Mouse (Mus musculus) cerebellum, adult 18-20 months (tissue): Measurements from ENCODE around the gene Pemt.

Experiments used
- DNase-seq, 2 experiments: peaks; one replicate each; pipeline ENCODE4 v3.0.0; 2021

Gene Pemt

GRCm38 (mm10) chr11:59994318-59994717, 52.0 kb downstream of the Pemt start:
- no peak for DNase-seq

- DNase-seq = no peak
These were observed 54.9 kb downstream of the Pemt start for GRCm38 (mm10) chr11:59991365-59991764.

GRCm38 (mm10) chr11:59989406-59989805, 56.9 kb downstream of the Pemt start:
- DNase-seq = no peak

GRCm38 (mm10) chr11:59977831-59978230, 68.5 kb downstream of the Pemt start:
- no peak for DNase-seq

- DNase-seq = no peak
These were observed 71.0 kb downstream of the Pemt start for GRCm38 (mm10) chr11:59975241-59975640.

- no peak for DNase-seq
These were observed 72.9 kb downstream of the Pemt start for GRCm38 (mm10) chr11:59973389-59973788.

- no peak for DNase-seq
These were observed 74.6 kb downstream of the Pemt start for GRCm38 (mm10) chr11:59971691-59972090.

GRCm38 (mm10) chr11:59970780-59971179, 75.5 kb downstream of the Pemt start:
- no peak for DNase-seq

- DNase-seq = no peak
These were observed 78.5 kb downstream of the Pemt start for GRCm38 (mm10) chr11:59967765-59968164.

- DNase-seq = no peak
These were observed 80.2 kb downstream of the Pemt start for GRCm38 (mm10) chr11:59966102-59966483.

- peak; percentile 85 to 92 for DNase-seq
These were observed 80.8 kb downstream of the Pemt start for GRCm38 (mm10) chr11:59965227-59966101.

GRCm38 (mm10) chr11:59964818-59965217, 81.5 kb downstream of the Pemt start, which contains the start of gene Rasd1:
TSS of gene Rasd1 (minus strand) at chr11:59964944.
- DNase-seq = peak; percentile 89 to 92

GRCm38 (mm10) chr11:59964163-59964758, 82.0 kb downstream of the Pemt start:
- peak; percentile 31 to 47 for DNase-seq

- peak in 1 of 2 experiments; percentile 27 for DNase-seq
These were observed 82.7 kb downstream of the Pemt start for GRCm38 (mm10) chr11:59963364-59964162.

- no peak for DNase-seq
These were observed 83.7 kb downstream of the Pemt start for GRCm38 (mm10) chr11:59962590-59962989.

GRCm38 (mm10) chr11:59961338-59961875, 84.9 kb downstream of the Pemt start:
- DNase-seq = peak; percentile 27 to 28

- no peak for DNase-seq
These were observed 85.6 kb downstream of the Pemt start for GRCm38 (mm10) chr11:59960476-59961337.

- DNase-seq = no peak
These were observed 86.8 kb downstream of the Pemt start for GRCm38 (mm10) chr11:59959453-59959852.

GRCm38 (mm10) chr11:59956749-59957148, 89.5 kb downstream of the Pemt start:
- no peak for DNase-seq

- DNase-seq = no peak
These were observed 93.4 kb downstream of the Pemt start for GRCm38 (mm10) chr11:59952892-59953291.

GRCm38 (mm10) chr11:59948401-59948767, 97.9 kb downstream of the Pemt start:
- no peak for DNase-seq

GRCm38 (mm10) chr11:59947752-59948400, 98.4 kb downstream of the Pemt start, which contains the start of gene Med9:
TSS of gene Med9 (plus strand) at chr11:59948206.
- DNase-seq = peak; percentile 93 to 95
